Mouse (Mus musculus) hematopoietic stem cell, adult 5-6 weeks (primary cell): ENCODE measurements around the gene Mup15. TPM values are rescaled to one million over a fixed set of nuclear protein-coding genes. Genes with fewer than 3 reads are reported as not detected.
"Not testable (repeated sequence)": the region's sequence is repeated elsewhere in the genome, so short reads cannot be mapped to it uniquely, and the experiment has no call there.

Experiments used
- ATAC-seq, 2 experiments: fragments of 125-278 bp in 1 of 2; replicated peaks in 1 of 2; 2 replicates each; pipeline ENCODE4 v1.8.0; 2016 to 2017; ENCODE audit warnings: inconsistent platforms in 2 of 2, mild to moderate bottlenecking in 2 of 2, moderate number of reproducible peaks in 2 of 2, low read depth in 1 of 2, moderate TSS enrichment in 1 of 2; ENCODE audit not compliant: low FRiP score in 2 of 2, poor library complexity in 2 of 2, severe bottlenecking in 2 of 2, insufficient read depth in 1 of 2, low TSS enrichment in 1 of 2
- total RNA-seq: library from RNA; stranded (forward); fragments of 172-1452, 232-1000 nt; gene quantifications from 2 replicates; pipeline ENCODE4 v1.2.3, GENCODE M21; 2017

Mup15 gene
- not detected in 2 replicates for total RNA-seq

GRCm38 (mm10) chr4:61439643-61440042 lies at the start of gene Mup15:
Gene Mup15, minus strand, starts transcription at chr4:61439743.
- ATAC-seq = not testable (repeated sequence)

Other genes starting within 250 kb of the Mup15 start
- not detected in 2 replicates for gene Mup13, start 211.5 kb downstream of the Mup15 start, total RNA-seq
- gene Mup14, start 135.7 kb downstream of the Mup15 start, total RNA-seq = not detected in 2 replicates
- gene Mup16, start 79.8 kb upstream of the Mup15 start, total RNA-seq = not detected in 2 replicates
- not detected in 2 replicates for gene Mup17, start 156.1 kb upstream of the Mup15 start, total RNA-seq
- not detected in 2 replicates for gene Mup18, start 234.4 kb upstream of the Mup15 start, total RNA-seq